Mouse (Mus musculus): ENCODE results near the gene Dad1. TPM values are rescaled to one million over a fixed set of nuclear protein-coding genes. Genes with fewer than 3 reads are reported as not detected.

Dad1 gene
- polyA plus RNA-seq, 1 experiment, result 573 TPM

GRCm38 (mm10) chr14:54204311-54204710 lies 49.6 kb downstream of the Dad1 start:
- TF ChIP-seq CTCF (IDR thresholded peaks at IDR 0.05; ENCODE audit: insufficient read depth, low read length) (no peak), POLR2A (IDR thresholded peaks at IDR 0.05; ENCODE audit: borderline replicate concordance, extremely low read depth, low read depth, low read length) (no peak)
- peaks cover 2% of the 10 kb centered on the region; the same call in 1 of the 2 replicates for H3K4me1 ChIP-seq (ENCODE audit: control insufficient read depth, insufficient read depth, low read length)
- 71% methylated on average over 8 of the region's 8 CpGs for WGBS
- DNase-seq, result no peak
- no peak overlapping the region for H3K4me3 ChIP-seq (replicated peaks; ENCODE audit: extremely low read depth, low read depth, low read length)

GRCm38 (mm10) chr14:54203776-54204175 lies 50.1 kb downstream of the Dad1 start:
- no peak for DNase-seq
- TF ChIP-seq CTCF (IDR thresholded peaks at IDR 0.05; ENCODE audit: insufficient read depth, low read length) (no peak), POLR2A (IDR thresholded peaks at IDR 0.05; ENCODE audit: borderline replicate concordance, extremely low read depth, low read depth, low read length) (no peak)
- H3K4me1 ChIP-seq (ENCODE audit: control insufficient read depth, insufficient read depth, low read length), result peaks cover 2% of the 10 kb centered on the region; the same call in 1 of the 2 replicates
- 91% methylated on average over 10 of the region's 10 CpGs for WGBS
- H3K4me3 ChIP-seq (replicated peaks; ENCODE audit: extremely low read depth, low read depth, low read length), result no peak overlapping the region

GRCm38 (mm10) chr14:54203207-54203606 lies 50.7 kb downstream of the Dad1 start:
- Histone ChIP-seq H3K4me1 (ENCODE audit: control insufficient read depth, insufficient read depth, low read length) (peaks cover 2% of the 10 kb centered on the region; the same call in 1 of the 2 replicates), H3K4me3 (replicated peaks; ENCODE audit: extremely low read depth, low read depth, low read length) (no peak overlapping the region)
- TF ChIP-seq CTCF (IDR thresholded peaks at IDR 0.05; ENCODE audit: insufficient read depth, low read length) (no peak), POLR2A (IDR thresholded peaks at IDR 0.05; ENCODE audit: borderline replicate concordance, extremely low read depth, low read depth, low read length) (no peak)
- no peak for DNase-seq
- 78% methylated on average over 6 of the region's 6 CpGs for WGBS

- Histone ChIP-seq H3K4me3 (replicated peaks; ENCODE audit: extremely low read depth, low read depth, low read length) (no peak overlapping the region), H3K4me1 (ENCODE audit: control insufficient read depth, insufficient read depth, low read length) (peaks cover 7% of the 10 kb centered on the region)
- DNase-seq, result no peak
- TF ChIP-seq POLR2A (IDR thresholded peaks at IDR 0.05; ENCODE audit: borderline replicate concordance, extremely low read depth, low read depth, low read length) (no peak), CTCF (IDR thresholded peaks at IDR 0.05; ENCODE audit: insufficient read depth, low read length) (no peak)
- 62% methylated on average over 8 of the region's 8 CpGs for WGBS
These were observed 53.5 kb downstream of the Dad1 start for GRCm38 (mm10) chr14:54200363-54200762.

- WGBS, result 78% methylated on average over 8 of the region's 8 CpGs
- TF ChIP-seq POLR2A (IDR thresholded peaks at IDR 0.05; ENCODE audit: borderline replicate concordance, extremely low read depth, low read depth, low read length) (no peak), CTCF (IDR thresholded peaks at IDR 0.05; ENCODE audit: insufficient read depth, low read length) (no peak)
- no peak for DNase-seq
- Histone ChIP-seq H3K4me3 (replicated peaks; ENCODE audit: extremely low read depth, low read depth, low read length) (no peak overlapping the region), H3K4me1 (ENCODE audit: control insufficient read depth, insufficient read depth, low read length) (peaks cover 7% of the 10 kb centered on the region)
These were observed 54.2 kb downstream of the Dad1 start for GRCm38 (mm10) chr14:54199662-54200061.

- Histone ChIP-seq H3K4me1 (ENCODE audit: control insufficient read depth, insufficient read depth, low read length) (peaks cover 7% of the 10 kb centered on the region), H3K4me3 (replicated peaks; ENCODE audit: extremely low read depth, low read depth, low read length) (no peak overlapping the region)
- no peak for TF ChIP-seq POLR2A (IDR thresholded peaks at IDR 0.05; ENCODE audit: borderline replicate concordance, extremely low read depth, low read depth, low read length)
- TF ChIP-seq CTCF (IDR thresholded peaks at IDR 0.05; ENCODE audit: insufficient read depth, low read length), result no peak
- 47% methylated on average over 3 of the region's 3 CpGs for WGBS
- DNase-seq, result no peak
These were observed 56.2 kb downstream of the Dad1 start for GRCm38 (mm10) chr14:54197740-54198139.

GRCm38 (mm10) chr14:54195838-54196423 lies 58.0 kb downstream of the Dad1 start:
- TF ChIP-seq CTCF (IDR thresholded peaks at IDR 0.05; ENCODE audit: insufficient read depth, low read length) (no peak), POLR2A (IDR thresholded peaks at IDR 0.05; ENCODE audit: borderline replicate concordance, extremely low read depth, low read depth, low read length) (no peak)
- 88% methylated on average over 6 of the region's 6 CpGs for WGBS
- no peak for DNase-seq
- H3K4me1 ChIP-seq (ENCODE audit: control insufficient read depth, insufficient read depth, low read length), result peaks cover 9% of the 10 kb centered on the region
- H3K4me3 ChIP-seq (replicated peaks; ENCODE audit: extremely low read depth, low read depth, low read length), result no peak overlapping the region

- H3K4me1 ChIP-seq (ENCODE audit: control insufficient read depth, insufficient read depth, low read length), result peaks cover 23% of the 10 kb centered on the region
- no peak for DNase-seq
- WGBS, result 73% methylated on average over 9 of the region's 9 CpGs
- no peak overlapping the region for H3K4me3 ChIP-seq (replicated peaks; ENCODE audit: extremely low read depth, low read depth, low read length)
- TF ChIP-seq CTCF (IDR thresholded peaks at IDR 0.05; ENCODE audit: insufficient read depth, low read length) (no peak), POLR2A (IDR thresholded peaks at IDR 0.05; ENCODE audit: borderline replicate concordance, extremely low read depth, low read depth, low read length) (no peak)
These were observed 60.4 kb downstream of the Dad1 start for GRCm38 (mm10) chr14:54193354-54194133.

- TF ChIP-seq CTCF (IDR thresholded peaks at IDR 0.05; ENCODE audit: insufficient read depth, low read length) (no peak), POLR2A (IDR thresholded peaks at IDR 0.05; ENCODE audit: borderline replicate concordance, extremely low read depth, low read depth, low read length) (no peak)
- Histone ChIP-seq H3K4me3 (replicated peaks; ENCODE audit: extremely low read depth, low read depth, low read length) (no peak overlapping the region), H3K4me1 (ENCODE audit: control insufficient read depth, insufficient read depth, low read length) (peaks cover 20% of the 10 kb centered on the region)
- DNase-seq, result no peak
- 59% methylated on average over 3 of the region's 3 CpGs for WGBS
These were observed 61.4 kb downstream of the Dad1 start for GRCm38 (mm10) chr14:54192462-54192847.

Data from lung, adult 2 months (tissue).